Mouse (Mus musculus): ENCODE data around the gene Gm21731. TPM values are rescaled to one million over a fixed set of nuclear protein-coding genes. Genes with fewer than 3 reads are reported as not detected.

The Gm21731 gene
- polyA plus RNA-seq (2015; fragmentation: Illumina TruSeq; extraction: RNeasy Lipid Tissue Mini Kit (QIAGEN cat#74804); ENCODE audit: insufficient read depth, low read depth, low replicate concordance), result not detected

DNA sequence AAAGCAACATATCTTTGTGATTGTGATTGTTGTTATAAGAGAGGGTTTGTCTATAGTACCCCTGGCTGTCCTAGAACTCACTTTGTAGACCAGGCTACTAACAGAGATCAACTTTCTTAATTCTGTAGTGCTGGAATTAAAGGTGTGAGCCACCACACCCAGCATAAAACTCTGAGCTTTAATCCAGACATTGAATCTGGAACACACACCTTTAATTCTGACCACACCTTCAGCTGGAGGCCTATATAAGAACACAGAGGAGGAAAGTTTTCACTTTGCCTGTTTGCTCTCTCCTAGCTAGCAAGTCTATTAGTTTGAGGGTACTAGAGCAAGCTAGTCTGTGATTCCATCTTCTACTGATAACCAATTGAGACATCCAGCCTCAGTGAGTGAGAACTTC lies at the start of gene Gm21731:
TSS of gene Gm21731 (plus strand) at position 301 of the 400 bp plus-strand sequence.

DNA sequence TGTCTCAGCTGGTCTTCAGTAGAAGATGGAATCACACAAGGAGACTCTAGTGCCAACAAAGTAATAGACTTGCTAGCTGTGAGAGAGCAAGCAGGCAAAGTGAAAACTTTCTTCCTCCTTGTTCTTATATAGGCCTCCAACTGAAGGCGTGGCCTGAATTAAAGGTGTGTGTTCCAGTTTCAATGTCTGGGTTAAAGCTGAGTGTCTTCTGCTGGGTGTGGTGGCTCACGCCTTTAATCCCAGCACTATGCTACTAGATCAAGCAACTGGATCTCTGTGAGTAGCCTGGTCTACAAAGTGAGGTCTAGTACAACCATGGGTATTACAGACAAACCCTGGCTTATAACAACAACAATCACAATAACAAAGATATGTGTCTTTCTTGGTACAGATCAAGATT lies 23.1 kb upstream of the Gm21731 start, which contains the start of gene Gm21762:
TSS of gene Gm21762 (minus strand) at position 101 of the 400 bp plus-strand sequence.

DNA sequence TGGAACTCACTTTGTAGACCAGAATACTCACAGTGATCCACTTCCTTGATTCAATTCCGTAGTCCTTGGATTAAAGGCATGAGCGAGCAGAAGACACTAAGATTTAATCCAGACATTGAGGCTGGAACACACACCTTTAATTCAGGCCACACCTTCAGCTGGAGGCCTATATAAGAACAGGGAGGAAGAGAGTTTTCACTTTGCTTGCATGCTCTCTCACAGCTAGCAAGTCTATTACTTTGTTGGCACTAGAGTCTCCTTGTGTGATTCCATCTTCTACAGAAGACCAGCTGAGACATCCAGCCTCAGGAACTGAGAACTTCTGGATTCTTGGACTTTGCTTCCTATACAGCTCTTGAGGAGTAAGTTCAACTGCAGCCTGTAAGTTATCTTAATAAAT lies 24.0 kb downstream of the Gm21731 start, which contains the start of gene AF067061:
TSS of gene AF067061 (plus strand) at position 245 of the 400 bp plus-strand sequence.

Other genes starting within 250 kb of the Gm21731 start
- gene Gm36079, start 212.1 kb upstream of the Gm21731 start, polyA plus RNA-seq (2015; fragmentation: Illumina TruSeq; extraction: RNeasy Lipid Tissue Mini Kit (QIAGEN cat#74804); ENCODE audit: insufficient read depth, low read depth, low replicate concordance), result not detected
- 0.96 TPM for gene Gm21188, start 186.9 kb upstream of the Gm21731 start, polyA plus RNA-seq (2015; fragmentation: Illumina TruSeq; extraction: RNeasy Lipid Tissue Mini Kit (QIAGEN cat#74804); ENCODE audit: insufficient read depth, low read depth, low replicate concordance)
- gene Gm20767, start 98.9 kb upstream of the Gm21731 start, polyA plus RNA-seq (2015; fragmentation: Illumina TruSeq; extraction: RNeasy Lipid Tissue Mini Kit (QIAGEN cat#74804); ENCODE audit: insufficient read depth, low read depth, low replicate concordance), result not detected
- gene Gm21818, start 66.7 kb upstream of the Gm21731 start, polyA plus RNA-seq (2015; fragmentation: Illumina TruSeq; extraction: RNeasy Lipid Tissue Mini Kit (QIAGEN cat#74804); ENCODE audit: insufficient read depth, low read depth, low replicate concordance), result not detected
- not detected for gene Gm21762, start 23.2 kb upstream of the Gm21731 start, polyA plus RNA-seq (2015; fragmentation: Illumina TruSeq; extraction: RNeasy Lipid Tissue Mini Kit (QIAGEN cat#74804); ENCODE audit: insufficient read depth, low read depth, low replicate concordance)
- not detected for gene AF067061, start 24.0 kb downstream of the Gm21731 start, polyA plus RNA-seq (2015; fragmentation: Illumina TruSeq; extraction: RNeasy Lipid Tissue Mini Kit (QIAGEN cat#74804); ENCODE audit: insufficient read depth, low read depth, low replicate concordance)
- not detected for gene BC147527, start 61.3 kb downstream of the Gm21731 start, polyA plus RNA-seq (2015; fragmentation: Illumina TruSeq; extraction: RNeasy Lipid Tissue Mini Kit (QIAGEN cat#74804); ENCODE audit: insufficient read depth, low read depth, low replicate concordance)
- not detected for gene Tcstv3, start 77.8 kb downstream of the Gm21731 start, polyA plus RNA-seq (2015; fragmentation: Illumina TruSeq; extraction: RNeasy Lipid Tissue Mini Kit (QIAGEN cat#74804); ENCODE audit: insufficient read depth, low read depth, low replicate concordance)